Mouse (Mus musculus) small intestine, adult 2 months (tissue): ENCODE measurements around the gene Il20rb.

ENCODE experiments used
- CTCF ChIP-seq: fragments of 200-500 bp; IDR thresholded peaks from 2 replicates; pipeline ENCODE4 v1.5.1; 2012; ENCODE audit warnings: low read depth, mild to moderate bottlenecking, control low read depth, inconsistent platforms, low read length, moderate library complexity, mixed read lengths; ENCODE audit not compliant: insufficient replicate concordance, insufficient read length; ENCODE audit errors: extremely low read depth
- POLR2A ChIP-seq: fragments of 200-500 bp; IDR thresholded peaks from 2 replicates; pipeline ENCODE4 v1.6.1; 2012; ENCODE audit warnings: low read depth, mild to moderate bottlenecking, control low read depth, inconsistent platforms, low read length, moderate library complexity

DNA sequence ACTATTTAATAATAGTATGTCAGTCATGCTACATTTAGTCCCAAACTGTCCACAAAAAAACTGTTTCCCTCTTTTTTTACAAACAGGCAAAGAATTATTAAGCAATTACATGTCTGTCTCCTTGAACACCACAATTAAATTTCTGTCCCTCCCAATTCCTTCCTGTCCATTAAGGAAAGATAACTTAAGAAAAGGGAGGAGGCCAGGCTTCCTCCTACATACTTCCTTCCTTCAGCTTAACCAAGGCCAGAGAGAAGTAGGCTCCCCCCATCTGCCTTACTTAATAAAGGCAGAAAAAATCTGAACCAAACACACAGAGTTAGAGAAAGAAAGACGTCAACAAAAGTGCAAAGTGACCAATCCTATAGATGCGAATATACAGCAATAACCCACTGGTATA is 21.0 kb upstream of the Il20rb start:
- TF ChIP-seq CTCF (no peak), POLR2A (no peak)
